Mouse (Mus musculus): ENCODE data around the gene Tmem255b. TPM values are rescaled to one million over a fixed set of nuclear protein-coding genes. Genes with fewer than 3 reads are reported as not detected.

The Tmem255b gene
- polyA plus RNA-seq, 1 experiment from 2014 or later: 1.4 TPM

- ATAC-seq (ENCODE audit: low FRiP score, low TSS enrichment): peak; percentile 90
- WGBS: 77% methylated on average over 2 of the region's 2 CpGs
- Histone ChIP-seq H3K27me3 (ENCODE audit: insufficient read depth, low read length) (no peaks in the 10 kb centered on the region), H3K27ac (ENCODE audit: low read length) (no peak overlapping the region), H3K4me1 (ENCODE audit: insufficient read depth, low read length) (no peaks in the 10 kb centered on the region), H3K9me3 (ENCODE audit: low read length) (no peaks in the 10 kb centered on the region), H3K9ac (replicated peaks; ENCODE audit: low read length) (no peak overlapping the region), H3K4me3 (ENCODE audit: low read length) (no peak overlapping the region), H3K36me3 (ENCODE audit: insufficient read depth, low read length) (no peaks in the 10 kb centered on the region), H3K4me2 (replicated peaks; ENCODE audit: low read depth, low read length) (no peak overlapping the region)
Observed at GRCm38 (mm10) chr8:13482101-13482801, 47.3 kb downstream of the Tmem255b start.

- 85% methylated on average over 5 of the region's 5 CpGs for WGBS
- Histone ChIP-seq H3K36me3 (ENCODE audit: insufficient read depth, low read length) (no peaks in the 10 kb centered on the region), H3K9me3 (ENCODE audit: low read length) (no peaks in the 10 kb centered on the region), H3K9ac (replicated peaks; ENCODE audit: low read length) (no peak overlapping the region), H3K4me3 (ENCODE audit: low read length) (no peak overlapping the region), H3K4me2 (replicated peaks; ENCODE audit: low read depth, low read length) (no peak overlapping the region), H3K4me1 (ENCODE audit: insufficient read depth, low read length) (no peaks in the 10 kb centered on the region), H3K27ac (ENCODE audit: low read length) (no peak overlapping the region), H3K27me3 (ENCODE audit: insufficient read depth, low read length) (no peaks in the 10 kb centered on the region)
- no peak for ATAC-seq (ENCODE audit: low FRiP score, low TSS enrichment)
Observed at GRCm38 (mm10) chr8:13483191-13483590, 48.2 kb downstream of the Tmem255b start.

GRCm38 (mm10) chr8:13489351-13489750 lies 54.4 kb downstream of the Tmem255b start:
- no peaks in the 10 kb centered on the region for H3K9me3 ChIP-seq (ENCODE audit: low read length)
- peaks cover 22% of the 10 kb centered on the region for H3K4me1 ChIP-seq (ENCODE audit: insufficient read depth, low read length)
- H3K4me3 ChIP-seq (ENCODE audit: low read length): no peak overlapping the region
- 82% methylated on average over 3 of the region's 3 CpGs for WGBS
- H3K36me3 ChIP-seq (ENCODE audit: insufficient read depth, low read length): no peaks in the 10 kb centered on the region
- peaks cover 17% of the 10 kb centered on the region for H3K27me3 ChIP-seq (ENCODE audit: insufficient read depth, low read length)
- H3K9ac ChIP-seq (replicated peaks; ENCODE audit: low read length): no peak overlapping the region
- no peak for ATAC-seq (ENCODE audit: low FRiP score, low TSS enrichment)
- H3K4me2 ChIP-seq (replicated peaks; ENCODE audit: low read depth, low read length): no peak overlapping the region
- H3K27ac ChIP-seq (ENCODE audit: low read length): no peak overlapping the region

- peak overlapping the region; percentile 13; the same call in 1 of the 2 replicates for H3K27ac ChIP-seq (ENCODE audit: low read length)
- WGBS: 41% methylated on average over 13 of the region's 13 CpGs
- H3K4me1 ChIP-seq (ENCODE audit: insufficient read depth, low read length): peaks cover 22% of the 10 kb centered on the region
- no peak overlapping the region for H3K4me2 ChIP-seq (replicated peaks; ENCODE audit: low read depth, low read length)
- no peaks in the 10 kb centered on the region for H3K9me3 ChIP-seq (ENCODE audit: low read length)
- peaks cover 23% of the 10 kb centered on the region for H3K27me3 ChIP-seq (ENCODE audit: insufficient read depth, low read length)
- H3K4me3 ChIP-seq (ENCODE audit: low read length): no peak overlapping the region
- no peak for ATAC-seq (ENCODE audit: low FRiP score, low TSS enrichment)
- no peak overlapping the region for H3K9ac ChIP-seq (replicated peaks; ENCODE audit: low read length)
- no peaks in the 10 kb centered on the region for H3K36me3 ChIP-seq (ENCODE audit: insufficient read depth, low read length)
Observed at GRCm38 (mm10) chr8:13489986-13490910, 55.3 kb downstream of the Tmem255b start.

- peaks cover 22% of the 10 kb centered on the region for H3K4me1 ChIP-seq (ENCODE audit: insufficient read depth, low read length)
- no peak overlapping the region for H3K9ac ChIP-seq (replicated peaks; ENCODE audit: low read length)
- H3K27ac ChIP-seq (ENCODE audit: low read length): no peak overlapping the region
- no peaks in the 10 kb centered on the region for H3K9me3 ChIP-seq (ENCODE audit: low read length)
- WGBS: 83% methylated on average over 14 of the region's 14 CpGs
- H3K36me3 ChIP-seq (ENCODE audit: insufficient read depth, low read length): no peaks in the 10 kb centered on the region
- no peak for ATAC-seq (ENCODE audit: low FRiP score, low TSS enrichment)
- H3K4me3 ChIP-seq (ENCODE audit: low read length): no peak overlapping the region
- H3K4me2 ChIP-seq (replicated peaks; ENCODE audit: low read depth, low read length): no peak overlapping the region
- H3K27me3 ChIP-seq (ENCODE audit: insufficient read depth, low read length): peaks cover 23% of the 10 kb centered on the region
Observed at GRCm38 (mm10) chr8:13491491-13492010, 56.6 kb downstream of the Tmem255b start.

- Histone ChIP-seq H3K27me3 (ENCODE audit: insufficient read depth, low read length) (peaks cover 23% of the 10 kb centered on the region), H3K9me3 (ENCODE audit: low read length) (no peaks in the 10 kb centered on the region), H3K9ac (replicated peaks; ENCODE audit: low read length) (no peak overlapping the region), H3K4me2 (replicated peaks; ENCODE audit: low read depth, low read length) (peak overlapping the region; percentile 93), H3K36me3 (ENCODE audit: insufficient read depth, low read length) (no peaks in the 10 kb centered on the region), H3K4me3 (ENCODE audit: low read length) (peak overlapping the region; percentile 69; the same call in 1 of the 2 replicates), H3K27ac (ENCODE audit: low read length) (no peak overlapping the region), H3K4me1 (ENCODE audit: insufficient read depth, low read length) (peaks cover 22% of the 10 kb centered on the region)
- peak; percentile 40; the same call in 1 of the 2 replicates for ATAC-seq (ENCODE audit: low FRiP score, low TSS enrichment)
- 45% methylated on average over 9 of the region's 9 CpGs for WGBS
Observed at GRCm38 (mm10) chr8:13492198-13492995, 57.4 kb downstream of the Tmem255b start.

GRCm38 (mm10) chr8:13493011-13493410 lies 58.0 kb downstream of the Tmem255b start:
- Histone ChIP-seq H3K4me1 (ENCODE audit: insufficient read depth, low read length) (peaks cover 22% of the 10 kb centered on the region), H3K4me2 (replicated peaks; ENCODE audit: low read depth, low read length) (peak overlapping the region; percentile 93), H3K27ac (ENCODE audit: low read length) (no peak overlapping the region), H3K36me3 (ENCODE audit: insufficient read depth, low read length) (no peaks in the 10 kb centered on the region), H3K9ac (replicated peaks; ENCODE audit: low read length) (no peak overlapping the region; the same call in 1 of the 2 replicates), H3K4me3 (ENCODE audit: low read length) (peak overlapping the region; percentile 69), H3K9me3 (ENCODE audit: low read length) (no peaks in the 10 kb centered on the region), H3K27me3 (ENCODE audit: insufficient read depth, low read length) (peaks cover 23% of the 10 kb centered on the region)
- 45% methylated on average over 11 of the region's 11 CpGs for WGBS
- no peak for ATAC-seq (ENCODE audit: low FRiP score, low TSS enrichment)

- H3K27me3 ChIP-seq (ENCODE audit: insufficient read depth, low read length): peaks cover 23% of the 10 kb centered on the region
- no peak within 1 kb of the TSS for H3K27ac ChIP-seq (ENCODE audit: low read length)
- H3K4me1 ChIP-seq (ENCODE audit: insufficient read depth, low read length): peaks cover 22% of the 10 kb centered on the region
- H3K36me3 ChIP-seq (ENCODE audit: insufficient read depth, low read length): no peaks in the 10 kb centered on the region
- peak within 1 kb of the TSS; percentile 73 for H3K9ac ChIP-seq (replicated peaks; ENCODE audit: low read length)
- ATAC-seq (ENCODE audit: low FRiP score, low TSS enrichment): peak; percentile 72
- H3K9me3 ChIP-seq (ENCODE audit: low read length): no peaks in the 10 kb centered on the region
- peak within 1 kb of the TSS; percentile 93 for H3K4me2 ChIP-seq (replicated peaks; ENCODE audit: low read depth, low read length)
- WGBS: under 1% methylated on average over 60 of the region's 64 CpGs
- H3K4me3 ChIP-seq (ENCODE audit: low read length): peak within 1 kb of the TSS; percentile 69
Observed at GRCm38 (mm10) chr8:13493858-13494631, 59.1 kb downstream of the Tmem255b start, which contains the start of gene Gas6. Gene Gas6, minus strand, starts transcription at chr8:13494490.
